Mouse (Mus musculus): ENCODE data around the gene Zfp626. TPM values are rescaled to one million over a fixed set of nuclear protein-coding genes. Genes with fewer than 3 reads are reported as not detected.

The Zfp626 gene
- polyA plus RNA-seq, 1 experiment: 1.2 TPM

GRCm38 (mm10) chr7:27822611-27823010, 15.6 kb downstream of the Zfp626 start:
- Histone ChIP-seq H3K27me3 (ENCODE audit: control insufficient read depth, insufficient read depth, insufficient read length) (no peaks in the 10 kb centered on the region), H3K79me2 (ENCODE audit: control insufficient read depth, insufficient read depth) (no peaks in the 10 kb centered on the region), H3ac (ENCODE audit: control insufficient read depth, insufficient read length, low read depth) (no peak overlapping the region), H3K36me3 (ENCODE audit: control insufficient read depth, insufficient read depth) (peaks cover 13% of the 10 kb centered on the region), H3K79me3 (ENCODE audit: low read depth) (no peaks in the 10 kb centered on the region), H3K4me3 (ENCODE audit: insufficient read depth, poor library complexity, severe bottlenecking) (no peak overlapping the region)
- TF ChIP-seq USF1 (IDR thresholded peaks at IDR 0.05; ENCODE audit: low read depth) (no peak), MYOD1 (IDR thresholded peaks at IDR 0.05; ENCODE audit: control insufficient read depth, insufficient read length, low read depth) (no peak), CTCF (IDR thresholded peaks at IDR 0.05; ENCODE audit: control insufficient read depth, insufficient read depth, insufficient read length) (no peak), MAX (IDR thresholded peaks at IDR 0.05) (no peak), MYOG (IDR thresholded peaks at IDR 0.05; ENCODE audit: control insufficient read depth, extremely low read depth, insufficient read length) (no peak), CEBPB (IDR thresholded peaks at IDR 0.05; ENCODE audit: low read depth) (no peak), FOSL1 (IDR thresholded peaks at IDR 0.05; ENCODE audit: insufficient read depth, low read length, poor library complexity, severe bottlenecking) (no peak)

GRCm38 (mm10) chr7:27834131-27834530, 27.1 kb downstream of the Zfp626 start:
- H3K79me2 ChIP-seq (ENCODE audit: control insufficient read depth, insufficient read depth): peaks cover 5% of the 10 kb centered on the region
- H3K36me3 ChIP-seq (ENCODE audit: control insufficient read depth, insufficient read depth): no peaks in the 10 kb centered on the region
- H3K79me3 ChIP-seq (ENCODE audit: low read depth): no peaks in the 10 kb centered on the region
- no peaks in the 10 kb centered on the region for H3K27me3 ChIP-seq (ENCODE audit: control insufficient read depth, insufficient read depth, insufficient read length)
- H3K4me3 ChIP-seq (ENCODE audit: insufficient read depth, poor library complexity, severe bottlenecking): no peak overlapping the region
- TF ChIP-seq MAX (IDR thresholded peaks at IDR 0.05) (no peak), CEBPB (IDR thresholded peaks at IDR 0.05; ENCODE audit: low read depth) (no peak)
- H3ac ChIP-seq (ENCODE audit: control insufficient read depth, insufficient read length, low read depth): no peak overlapping the region

GRCm38 (mm10) chr7:27837896-27838295, 30.9 kb downstream of the Zfp626 start:
- Histone ChIP-seq H3K36me3 (ENCODE audit: control insufficient read depth, insufficient read depth) (no peaks in the 10 kb centered on the region), H3K27me3 (ENCODE audit: control insufficient read depth, insufficient read depth, insufficient read length) (no peaks in the 10 kb centered on the region), H3K79me2 (ENCODE audit: control insufficient read depth, insufficient read depth) (peaks cover 9% of the 10 kb centered on the region), H3K79me3 (ENCODE audit: low read depth) (no peaks in the 10 kb centered on the region), H3K4me3 (ENCODE audit: insufficient read depth, poor library complexity, severe bottlenecking) (peak overlapping the region; percentile 36), H3ac (ENCODE audit: control insufficient read depth, insufficient read length, low read depth) (no peak overlapping the region)
- no peak for TF ChIP-seq FOSL1 (IDR thresholded peaks at IDR 0.05; ENCODE audit: insufficient read depth, low read length, poor library complexity, severe bottlenecking)
- TF ChIP-seq CTCF (IDR thresholded peaks at IDR 0.05; ENCODE audit: control insufficient read depth, insufficient read depth, insufficient read length): no peak
- no peak for TF ChIP-seq MAX (IDR thresholded peaks at IDR 0.05)
- TF ChIP-seq USF1 (IDR thresholded peaks at IDR 0.05; ENCODE audit: low read depth): no peak
- no peak for TF ChIP-seq MYOG (IDR thresholded peaks at IDR 0.05; ENCODE audit: control insufficient read depth, extremely low read depth, insufficient read length)
- TF ChIP-seq MYOD1 (IDR thresholded peaks at IDR 0.05; ENCODE audit: control insufficient read depth, insufficient read length, low read depth): no peak
- no peak for TF ChIP-seq CEBPB (IDR thresholded peaks at IDR 0.05; ENCODE audit: low read depth)

GRCm38 (mm10) chr7:27838323-27839249, 31.6 kb downstream of the Zfp626 start, which contains the start of gene Zfp59:
Gene Zfp59, plus strand, starts transcription at chr7:27838607.
- Histone ChIP-seq H3K27me3 (ENCODE audit: control insufficient read depth, insufficient read depth, insufficient read length) (no peaks in the 10 kb centered on the region), H3K4me3 (ENCODE audit: insufficient read depth, poor library complexity, severe bottlenecking) (peak within 1 kb of the TSS; percentile 36), H3K36me3 (ENCODE audit: control insufficient read depth, insufficient read depth) (no peaks in the 10 kb centered on the region), H3ac (ENCODE audit: control insufficient read depth, insufficient read length, low read depth) (peak within 1 kb of the TSS; percentile 69), H3K79me3 (ENCODE audit: low read depth) (no peaks in the 10 kb centered on the region), H3K79me2 (ENCODE audit: control insufficient read depth, insufficient read depth) (peaks cover 9% of the 10 kb centered on the region)
- TF ChIP-seq USF1 (IDR thresholded peaks at IDR 0.05; ENCODE audit: low read depth) (peak; percentile 85), MYOG (IDR thresholded peaks at IDR 0.05; ENCODE audit: control insufficient read depth, extremely low read depth, insufficient read length) (no peak), MYOD1 (IDR thresholded peaks at IDR 0.05; ENCODE audit: control insufficient read depth, insufficient read length, low read depth) (no peak), MAX (IDR thresholded peaks at IDR 0.05) (peak; percentile 48)

GRCm38 (mm10) chr7:27839596-27839995, 32.6 kb downstream of the Zfp626 start:
- TF ChIP-seq MYOG (IDR thresholded peaks at IDR 0.05; ENCODE audit: control insufficient read depth, extremely low read depth, insufficient read length) (no peak), CEBPB (IDR thresholded peaks at IDR 0.05; ENCODE audit: low read depth) (no peak), MAX (IDR thresholded peaks at IDR 0.05) (no peak), MYOD1 (IDR thresholded peaks at IDR 0.05; ENCODE audit: control insufficient read depth, insufficient read length, low read depth) (no peak), CTCF (IDR thresholded peaks at IDR 0.05; ENCODE audit: control insufficient read depth, insufficient read depth, insufficient read length) (no peak), FOSL1 (IDR thresholded peaks at IDR 0.05; ENCODE audit: insufficient read depth, low read length, poor library complexity, severe bottlenecking) (no peak), USF1 (IDR thresholded peaks at IDR 0.05; ENCODE audit: low read depth) (no peak)
- H3K79me3 ChIP-seq (ENCODE audit: low read depth): no peaks in the 10 kb centered on the region
- H3K4me3 ChIP-seq (ENCODE audit: insufficient read depth, poor library complexity, severe bottlenecking): no peak overlapping the region
- H3K36me3 ChIP-seq (ENCODE audit: control insufficient read depth, insufficient read depth): no peaks in the 10 kb centered on the region
- no peaks in the 10 kb centered on the region for H3K27me3 ChIP-seq (ENCODE audit: control insufficient read depth, insufficient read depth, insufficient read length)
- peaks cover 9% of the 10 kb centered on the region for H3K79me2 ChIP-seq (ENCODE audit: control insufficient read depth, insufficient read depth)
- H3ac ChIP-seq (ENCODE audit: control insufficient read depth, insufficient read length, low read depth): no peak overlapping the region

- H3K27me3 ChIP-seq (ENCODE audit: control insufficient read depth, insufficient read depth, insufficient read length): no peaks in the 10 kb centered on the region
- H3K79me3 ChIP-seq (ENCODE audit: low read depth): no peaks in the 10 kb centered on the region
- H3K79me2 ChIP-seq (ENCODE audit: control insufficient read depth, insufficient read depth): peaks cover 9% of the 10 kb centered on the region
- H3K36me3 ChIP-seq (ENCODE audit: control insufficient read depth, insufficient read depth): no peaks in the 10 kb centered on the region
- H3ac ChIP-seq (ENCODE audit: control insufficient read depth, insufficient read length, low read depth): no peak overlapping the region
- H3K4me3 ChIP-seq (ENCODE audit: insufficient read depth, poor library complexity, severe bottlenecking): no peak overlapping the region
- TF ChIP-seq MYOG (IDR thresholded peaks at IDR 0.05; ENCODE audit: control insufficient read depth, extremely low read depth, insufficient read length): no peak
- TF ChIP-seq MAX (IDR thresholded peaks at IDR 0.05): no peak
Measured at GRCm38 (mm10) chr7:27840104-27840503, 33.1 kb downstream of the Zfp626 start.

All from C2C12 (cell line).